13 mouse cellular contexts compared by ENCODE assay signal in the genomic region with DNA sequence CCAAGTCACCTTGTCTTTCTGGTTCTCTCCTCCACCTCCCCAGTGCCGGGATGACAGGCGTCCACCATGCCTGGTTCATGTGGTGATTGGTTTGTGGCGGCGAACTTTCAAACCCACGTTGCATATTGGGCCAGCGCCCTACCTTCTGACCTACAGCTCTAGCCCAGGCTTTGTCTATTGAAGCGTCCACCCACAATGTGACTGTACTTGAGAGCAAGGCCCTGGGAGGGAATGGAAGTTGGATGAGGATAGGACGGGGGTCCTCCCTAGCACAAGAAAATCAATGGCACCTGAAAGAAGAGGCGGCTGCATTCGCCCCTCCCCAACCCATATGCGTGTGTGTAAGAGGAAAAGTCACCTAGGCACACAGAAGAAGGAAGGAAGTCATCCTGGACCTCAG.
A peak's percentile ranks its signal among the peaks of the same experiment; 100 is the strongest.
DNase-seq lines count a peak whose midpoint lies in the region; ATAC-seq and TF ChIP-seq lines count a peak whose summit lies in the region.
"Had no signal": no experiment of that assay in that cellular context is flagged by ENCODE, and none has a peak within 500 bp of the region (broad histone marks: within the 10 kb centered on the region; RNA-seq: fewer than 3 reads in every experiment).

No protein-coding gene starts in this region.

- DNase-seq in cerebellum, adult 11-12 months = peak; percentile 28
- DNase-seq in cerebellum, adult 2 months = no peak
- no peak for DNase-seq in heart, postnatal 25 days (ENCODE audit: low spot score)
- DNase-seq in kidney, adult 11 months = no peak
- no peak for DNase-seq in embryo, embryonic 9.5 days (ENCODE audit: extremely low spot score)

- no peaks in the 10 kb centered on the region for H3K9me3 ChIP-seq in heart, embryonic 13.5 days
- no peaks in the 10 kb centered on the region for H3K9me3 ChIP-seq in kidney, embryonic 16.5 days (ENCODE audit: low read length)
- H3K9me3 ChIP-seq in ES-Bruce4 (replicated peaks; ENCODE audit: control insufficient read depth, insufficient read depth, low read length, poor library complexity, severe bottlenecking) = no peaks in the 10 kb centered on the region
- H3K9me3 ChIP-seq: limb, embryonic 12.5 days; megakaryocyte, embryonic 14.5 days; neural tube, embryonic 12.5 days had no signal

- H3K4me1 ChIP-seq in cerebellum, adult 2 months (ENCODE audit: control insufficient read depth, insufficient read depth, low read length) = peaks cover 26% of the 10 kb centered on the region
- H3K4me1 ChIP-seq in heart, embryonic 13.5 days = peaks cover 54% of the 10 kb centered on the region
- H3K4me1 ChIP-seq in kidney, embryonic 16.5 days (ENCODE audit: insufficient read depth, low read length) = peaks cover 36% of the 10 kb centered on the region
- peaks cover 13% of the 10 kb centered on the region for H3K4me1 ChIP-seq in ES-Bruce4 (ENCODE audit: control insufficient read depth, insufficient read depth, low read length)

- TF ChIP-seq EP300 in ES-Bruce4 (IDR thresholded peaks at IDR 0.05; ENCODE audit: insufficient read depth, low read depth, low read length) = no peak

- no peaks in the 10 kb centered on the region for H3K27me3 ChIP-seq in cerebellum, adult 2 months (ENCODE audit: control insufficient read depth, insufficient read depth, low read length)
- H3K27me3 ChIP-seq in heart, embryonic 13.5 days (replicated peaks) = no peaks in the 10 kb centered on the region
- H3K27me3 ChIP-seq in kidney, embryonic 16.5 days (ENCODE audit: insufficient read depth, low read length) = no peaks in the 10 kb centered on the region
- no peaks in the 10 kb centered on the region for H3K27me3 ChIP-seq in ES-Bruce4 (ENCODE audit: control insufficient read depth, insufficient read depth, low read length, poor library complexity, severe bottlenecking)
- H3K27me3 ChIP-seq: limb, embryonic 12.5 days; megakaryocyte, embryonic 14.5 days had no signal

- ATAC-seq in heart, embryonic 13.5 days (ENCODE audit: extremely low read depth, insufficient number of reproducible peaks, low FRiP score, low TSS enrichment) = no peak
- no peak for ATAC-seq in kidney, embryonic 16.5 days (ENCODE audit: low FRiP score, low TSS enrichment)
- ATAC-seq: CD4-positive, CD25-positive, alpha-beta regulatory T cell, adult 4 months had no signal

- no peak overlapping the region for H3K9ac ChIP-seq in heart, embryonic 13.5 days
- 0 out of 2 replicates have a peak overlapping the region, but pooled peaks have one; percentile 14 for H3K9ac ChIP-seq in kidney, embryonic 16.5 days (replicated peaks; ENCODE audit: low read length)
- H3K9ac ChIP-seq in ES-Bruce4 (ENCODE audit: low read depth, poor library complexity, severe bottlenecking) = no peak overlapping the region
- H3K9ac ChIP-seq: limb, embryonic 12.5 days; liver, embryonic 14.5 days; neural tube, embryonic 12.5 days had no signal

- intact Hi-C loops in heart, postnatal 25 days (cut with DNase I) = loop anchor here (2.0 kb wide), 2 partner anchors 22 to 130 kb away; no protein-coding TSS in a partner anchor

- 91% methylated on average over 11 of the region's 11 CpGs for WGBS in cerebellum, adult 2 months
- 89% methylated on average over 11 of the region's 11 CpGs for WGBS in heart, embryonic 13.5 days
- 80% methylated on average over 11 of the region's 11 CpGs for WGBS in kidney, embryonic 16.5 days

- no peaks in the 10 kb centered on the region for H3K36me3 ChIP-seq in heart, embryonic 13.5 days
- no peaks in the 10 kb centered on the region for H3K36me3 ChIP-seq in kidney, embryonic 16.5 days (ENCODE audit: insufficient read depth, low read length)
- no peaks in the 10 kb centered on the region for H3K36me3 ChIP-seq in ES-Bruce4 (ENCODE audit: control insufficient read depth, insufficient read depth, low read length, poor library complexity, severe bottlenecking)
- H3K36me3 ChIP-seq: limb, embryonic 12.5 days; neural tube, embryonic 12.5 days had no signal

- no peak for TF ChIP-seq CTCF in cerebellum, adult 2 months (IDR thresholded peaks at IDR 0.05; ENCODE audit: borderline replicate concordance, insufficient read depth, low read depth, low read length)
- TF ChIP-seq CTCF in ES-Bruce4 (IDR thresholded peaks at IDR 0.05; ENCODE audit: low read depth, low read length) = no peak

- no peak for TF ChIP-seq POLR2A in cerebellum, adult 2 months (IDR thresholded peaks at IDR 0.05; ENCODE audit: borderline replicate concordance, insufficient read depth, low read length)
- TF ChIP-seq POLR2A in ES-Bruce4 (IDR thresholded peaks at IDR 0.05; ENCODE audit: insufficient read depth, low read length) = no peak

- H3K4me2 ChIP-seq in heart, embryonic 13.5 days = no peak overlapping the region
- no peak overlapping the region for H3K4me2 ChIP-seq in kidney, embryonic 16.5 days (replicated peaks; ENCODE audit: low read depth, low read length)
- H3K4me2 ChIP-seq: limb, embryonic 12.5 days; neural tube, embryonic 12.5 days had no signal

- no peak overlapping the region for H3K27ac ChIP-seq in cerebellum, adult 2 months (ENCODE audit: insufficient read depth, low read length)
- peak overlapping the region; percentile 40; the same call in 1 of the 2 replicates for H3K27ac ChIP-seq in heart, embryonic 13.5 days (replicated peaks)
- H3K27ac ChIP-seq in kidney, embryonic 16.5 days (ENCODE audit: low read length) = peak overlapping the region; percentile 76
- H3K27ac ChIP-seq in ES-Bruce4 (ENCODE audit: insufficient read depth, low read length) = 0 out of 2 replicates have a peak overlapping the region, but pooled peaks have one; percentile 11
- H3K27ac ChIP-seq: limb, embryonic 12.5 days; liver, embryonic 14.5 days; neural tube, embryonic 12.5 days had no signal

- H3K4me3 ChIP-seq in cerebellum, adult 2 months (replicated peaks; ENCODE audit: insufficient read depth, low read depth, low read length) = no peak overlapping the region
- no peak overlapping the region for H3K4me3 ChIP-seq in heart, embryonic 13.5 days
- no peak overlapping the region for H3K4me3 ChIP-seq in kidney, embryonic 16.5 days (ENCODE audit: low read length)
- H3K4me3 ChIP-seq in ES-Bruce4 (ENCODE audit: low read depth, low read length) = no peak overlapping the region
- H3K4me3 ChIP-seq: limb, embryonic 12.5 days; megakaryocyte, embryonic 14.5 days; neural tube, embryonic 12.5 days had no signal
